Mouse (Mus musculus) hindbrain, embryonic 12.5 days (tissue): ENCODE measurements around the gene Rasgrp1. TPM values are rescaled to one million over a fixed set of nuclear protein-coding genes. Genes with fewer than 3 reads are reported as not detected.

Experiments
- polyA plus RNA-seq: library from polyadenylated mRNA; unstranded; fragments of >200 nt; fragmentation: Nextera tagmentation; extraction: Ambion mirVana; gene quantifications from 2 replicates; pipeline ENCODE4 v1.2.1, GENCODE M21; 2016

Gene Rasgrp1
- polyA plus RNA-seq, 1 experiment from 2014 or later: 1.6 TPM

Other genes with a start within 250 kb of the Rasgrp1 start
- gene Spred1, start 221.6 kb downstream of the Rasgrp1 start, polyA plus RNA-seq: 21.0 and 23.4 TPM in 2 replicates
- 14.7 and 18.2 TPM in 2 replicates for gene Fam98b, start 93.3 kb downstream of the Rasgrp1 start, polyA plus RNA-seq